8 mouse cellular contexts compared by ENCODE assay signal in the genomic region with DNA sequence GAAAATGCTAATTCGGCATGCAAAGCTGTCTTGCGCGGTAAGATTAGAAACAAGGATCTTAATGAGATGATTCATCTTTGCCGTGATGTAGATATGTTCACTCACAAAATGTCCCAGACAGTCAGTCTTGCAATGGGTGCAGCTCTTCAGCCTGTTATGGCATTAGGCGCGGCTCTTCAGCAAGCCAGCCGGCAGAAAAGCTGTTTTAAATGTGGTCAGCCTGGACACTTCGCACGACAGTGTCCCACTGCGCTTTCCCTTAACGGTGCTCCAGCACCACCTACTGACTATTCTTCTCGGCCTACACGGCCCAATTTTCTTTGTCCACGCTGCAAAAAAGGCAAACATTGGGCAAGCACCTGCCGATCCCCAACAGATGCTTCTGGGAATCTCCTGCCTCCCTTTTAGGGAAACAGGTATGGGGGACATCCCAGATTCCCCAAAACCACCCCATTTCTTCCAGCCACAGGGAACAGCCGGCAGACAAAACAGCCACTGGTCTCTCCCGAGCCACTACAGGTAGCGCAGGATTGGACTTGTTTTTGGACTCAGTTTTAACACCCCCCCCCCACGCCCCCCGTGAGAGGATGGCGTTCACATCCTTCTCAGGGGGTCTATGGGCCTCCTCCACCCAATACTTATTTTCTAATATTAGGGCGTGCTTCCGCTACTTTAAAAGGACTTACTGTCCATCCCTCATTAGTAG. TPM values are rescaled to one million over a fixed set of nuclear protein-coding genes. Genes with fewer than 3 reads are reported as not detected.
A peak's percentile ranks its signal among the peaks of the same experiment; 100 is the strongest.
DNase-seq lines count a peak whose midpoint lies in the region; ATAC-seq lines count a peak whose summit lies in the region.

No protein-coding gene starts in this region.

- intact Hi-C loops in gastrocnemius, postnatal 36 days (cut with DNase I): no loop called here

- no peaks in the 10 kb centered on the region for H3K9me3 ChIP-seq in liver, embryonic 11.5 days (ENCODE audit: control insufficient read depth, low read length)
- no peaks in the 10 kb centered on the region for H3K9me3 ChIP-seq in neural tube, embryonic 11.5 days (ENCODE audit: control insufficient read depth, low read length)

- peak overlapping the region; percentile 51 for H3K4me3 ChIP-seq in liver, embryonic 11.5 days (ENCODE audit: low read depth, low read length)
- peak overlapping the region; percentile 43; the same call in 1 of the 2 replicates for H3K4me3 ChIP-seq in neural tube, embryonic 11.5 days (ENCODE audit: low read depth, low read length)

- peak; percentile 12 for DNase-seq in gastrocnemius, adult 18-20 months (ENCODE audit: low spot score)
- DNase-seq in gastrocnemius, postnatal 36 days: no peak
- peak; percentile 57 to 66 for DNase-seq in cerebellum, postnatal 25 days
- peak; percentile 14 to 24 for DNase-seq in heart, adult 9 months (ENCODE audit: low spot score in 2 of 2)
- DNase-seq in kidney, adult 9 months: peak; percentile 50
- DNase-seq in liver, embryonic 11.5 days (ENCODE audit: low spot score): no peak
- peak; percentile 49 for DNase-seq in neural tube, embryonic 11.5 days (ENCODE audit: low spot score)
- no peak for DNase-seq in spleen, adult 12 weeks (ENCODE audit: low spot score)

- peaks cover 19% of the 10 kb centered on the region for H3K27me3 ChIP-seq in liver, embryonic 11.5 days (replicated peaks; ENCODE audit: control insufficient read depth, insufficient read depth, low read length)
- 0 out of 2 replicates have a peak, but pooled peaks cover 2% of the 10 kb centered on the region for H3K27me3 ChIP-seq in neural tube, embryonic 11.5 days (ENCODE audit: control insufficient read depth, insufficient read depth, low read length)

- H3K9ac ChIP-seq in liver, embryonic 11.5 days (ENCODE audit: low read depth, low read length): no peak overlapping the region
- peak overlapping the region; percentile 41; the same call in 1 of the 2 replicates for H3K9ac ChIP-seq in neural tube, embryonic 11.5 days (ENCODE audit: low read length)

- peak overlapping the region; percentile 84 for H3K4me2 ChIP-seq in liver, embryonic 11.5 days
- H3K4me2 ChIP-seq in neural tube, embryonic 11.5 days (ENCODE audit: low read depth): peak overlapping the region; percentile 77

- H3K4me1 ChIP-seq in liver, embryonic 11.5 days (replicated peaks; ENCODE audit: control insufficient read depth, insufficient read depth, low read length): peaks cover 6% of the 10 kb centered on the region; the same call in 1 of the 2 replicates
- H3K4me1 ChIP-seq in neural tube, embryonic 11.5 days (ENCODE audit: control insufficient read depth, insufficient read depth, low read length): 0 out of 2 replicates have a peak, but pooled peaks cover 3% of the 10 kb centered on the region

- H3K27ac ChIP-seq in liver, embryonic 11.5 days (ENCODE audit: low read depth, low read length): no peak overlapping the region
- no peak overlapping the region for H3K27ac ChIP-seq in neural tube, embryonic 11.5 days (ENCODE audit: low read depth, low read length)

- no peak; the same call in 1 of the 2 replicates for ATAC-seq in liver, embryonic 11.5 days (replicated peaks; ENCODE audit: low FRiP score)
- ATAC-seq in neural tube, embryonic 11.5 days (ENCODE audit: insufficient read depth, low FRiP score, low TSS enrichment): peak; percentile 55

- 25% methylated on average over 23 of the region's 23 CpGs for whole genome bisulfite sequencing in liver, embryonic 11.5 days
- 17% methylated on average over 23 of the region's 23 CpGs for WGBS in neural tube, embryonic 11.5 days

- H3K36me3 ChIP-seq in liver, embryonic 11.5 days (ENCODE audit: control insufficient read depth, insufficient read depth, low read length): no peaks in the 10 kb centered on the region
- no peaks in the 10 kb centered on the region for H3K36me3 ChIP-seq in neural tube, embryonic 11.5 days (ENCODE audit: control insufficient read depth, insufficient read depth, low read length)

RNA-seq across cellular contexts. Expression of a gene that starts 11.1 kb away (rescaled TPM):
- not detected for total RNA-seq in gastrocnemius, adult 18-20 months (2021)
- not detected for total RNA-seq in gastrocnemius, postnatal 36 days (2021)
- not detected in 2 replicates for polyA plus RNA-seq in liver, embryonic 11.5 days (2014; fragmentation: Nextera tagmentation; extraction: Ambion mirVana)
- polyA plus RNA-seq in neural tube, embryonic 11.5 days (2014; fragmentation: Nextera tagmentation; extraction: Ambion mirVana): not detected in 2 replicates

RNA-seq across cellular contexts. Expression of a gene that starts 11.6 kb away (rescaled TPM):
- total RNA-seq in gastrocnemius, adult 18-20 months (2021): not detected
- not detected for total RNA-seq in gastrocnemius, postnatal 36 days (2021)
- polyA plus RNA-seq in liver, embryonic 11.5 days (2014; fragmentation: Nextera tagmentation; extraction: Ambion mirVana): not detected in 2 replicates
- not detected in 2 replicates for polyA plus RNA-seq in neural tube, embryonic 11.5 days (2014; fragmentation: Nextera tagmentation; extraction: Ambion mirVana)

RNA-seq across cellular contexts. Expression of a gene that starts 18.1 kb away (rescaled TPM):
- not detected for total RNA-seq in gastrocnemius, adult 18-20 months (2021)
- total RNA-seq in gastrocnemius, postnatal 36 days (2021): not detected
- polyA plus RNA-seq in liver, embryonic 11.5 days (2014; fragmentation: Nextera tagmentation; extraction: Ambion mirVana): not detected in 2 replicates
- not detected in 2 replicates for polyA plus RNA-seq in neural tube, embryonic 11.5 days (2014; fragmentation: Nextera tagmentation; extraction: Ambion mirVana)

RNA-seq across cellular contexts. Expression of a gene that starts 27.1 kb away (rescaled TPM):
- total RNA-seq in gastrocnemius, adult 18-20 months (2021): not detected
- total RNA-seq in gastrocnemius, postnatal 36 days (2021): not detected
- not detected in 2 replicates for polyA plus RNA-seq in liver, embryonic 11.5 days (2014; fragmentation: Nextera tagmentation; extraction: Ambion mirVana)
- polyA plus RNA-seq in neural tube, embryonic 11.5 days (2014; fragmentation: Nextera tagmentation; extraction: Ambion mirVana): not detected in 2 replicates

RNA-seq across cellular contexts. Expression of a gene that starts 44.4 kb away (rescaled TPM):
- not detected for total RNA-seq in gastrocnemius, adult 18-20 months (2021)
- total RNA-seq in gastrocnemius, postnatal 36 days (2021): not detected
- not detected in 2 replicates for polyA plus RNA-seq in liver, embryonic 11.5 days (2014; fragmentation: Nextera tagmentation; extraction: Ambion mirVana)
- polyA plus RNA-seq in neural tube, embryonic 11.5 days (2014; fragmentation: Nextera tagmentation; extraction: Ambion mirVana): not detected in 2 replicates

Comparison
In these comparisons a context has a peak if more than half of its experiments do, and no peak if none do; other contexts are left out.
1. DNase-seq: peak in gastrocnemius, adult 18-20 months (single experiment), cerebellum, postnatal 25 days (2 of 2), heart, adult 9 months (2 of 2), kidney, adult 9 months (single experiment) and neural tube, embryonic 11.5 days (single experiment); none in gastrocnemius, postnatal 36 days (0 of 2), liver, embryonic 11.5 days (single experiment) and spleen, adult 12 weeks (single experiment).